Mouse (Mus musculus): ENCODE data around the gene Exoc3l4. TPM values are rescaled to one million over a fixed set of nuclear protein-coding genes. Genes with fewer than 3 reads are reported as not detected.
A peak's percentile ranks its signal among the peaks of the same experiment; 100 is the strongest.

Gene Exoc3l4
- polyA plus RNA-seq, 1 experiment from 2014 or later, result 2.1 TPM

DNA sequence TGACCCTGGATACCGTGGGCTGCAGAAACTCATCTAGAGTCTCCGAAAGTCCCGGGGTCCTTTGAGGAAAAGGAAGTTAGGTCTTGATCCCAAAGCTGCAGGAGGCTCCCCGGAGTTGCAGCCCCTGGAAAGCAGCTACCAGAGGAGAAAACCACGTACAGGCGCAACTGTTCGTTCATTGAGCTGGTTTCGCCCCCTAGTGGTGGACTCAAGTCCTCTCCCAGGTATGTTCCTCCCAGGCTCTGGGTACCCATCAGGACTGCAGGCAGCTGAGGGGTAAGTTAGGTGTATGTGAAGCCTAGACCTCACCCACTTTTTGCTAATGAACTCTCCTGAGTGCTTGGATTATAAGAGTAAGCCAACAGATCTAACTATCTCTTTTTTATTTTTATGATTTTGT is 52.7 kb downstream of the Exoc3l4 start:
- no peaks in the 10 kb centered on the region for H3K4me1 ChIP-seq (ENCODE audit: control insufficient read depth, insufficient read depth, low read length)

DNA sequence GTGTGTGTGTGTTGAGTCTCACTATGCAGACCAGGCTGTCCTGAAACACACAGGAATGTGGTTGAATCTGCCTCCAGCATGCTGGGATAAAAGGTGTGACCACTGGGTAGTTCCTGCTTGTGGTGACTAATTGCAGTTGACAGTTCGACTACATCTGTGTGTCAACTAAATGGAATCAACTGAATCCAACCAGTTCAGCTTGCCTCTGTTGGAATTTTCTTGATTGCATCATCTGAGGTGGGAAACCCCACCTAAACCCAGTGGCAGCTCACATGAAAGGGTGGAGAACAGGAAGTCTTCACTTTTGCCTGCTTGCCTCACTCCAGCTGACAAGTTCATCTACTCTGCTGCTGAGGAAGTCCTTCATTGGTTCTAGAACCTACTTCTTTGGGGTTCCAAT is 54.3 kb downstream of the Exoc3l4 start:
- no peak for ATAC-seq
- Histone ChIP-seq H3K27me3 (ENCODE audit: control insufficient read depth, insufficient read depth, low read depth, low read length) (no peaks in the 10 kb centered on the region), H3K9ac (ENCODE audit: low read depth, low read length) (no peak overlapping the region), H3K36me3 (ENCODE audit: control insufficient read depth, insufficient read depth, low read length) (no peaks in the 10 kb centered on the region), H3K4me3 (ENCODE audit: low read depth, low read length) (no peak overlapping the region), H3K27ac (ENCODE audit: low read length) (no peak overlapping the region), H3K4me1 (ENCODE audit: control insufficient read depth, insufficient read depth, low read length) (no peaks in the 10 kb centered on the region), H3K9me3 (replicated peaks; ENCODE audit: control insufficient read depth, low read length, poor library complexity, severe bottlenecking) (no peaks in the 10 kb centered on the region), H3K4me2 (ENCODE audit: low read length) (no peak overlapping the region)
- 67% methylated on average over 1 of the region's 1 CpGs for WGBS

More for the DNA sequence above, 52.7 kb downstream of the Exoc3l4 start:
- H3K4me2 ChIP-seq (ENCODE audit: low read length), result no peak overlapping the region
- H3K36me3 ChIP-seq (ENCODE audit: control insufficient read depth, insufficient read depth, low read length), result no peaks in the 10 kb centered on the region
- no peak overlapping the region for H3K9ac ChIP-seq (ENCODE audit: low read depth, low read length)
- H3K9me3 ChIP-seq (replicated peaks; ENCODE audit: control insufficient read depth, low read length, poor library complexity, severe bottlenecking), result no peaks in the 10 kb centered on the region
- H3K27ac ChIP-seq (ENCODE audit: low read length), result no peak overlapping the region
- H3K27me3 ChIP-seq (ENCODE audit: control insufficient read depth, insufficient read depth, low read depth, low read length), result no peaks in the 10 kb centered on the region
- 5% methylated on average over 8 of the region's 8 CpGs for WGBS
- no peak for ATAC-seq
- no peak overlapping the region for H3K4me3 ChIP-seq (ENCODE audit: low read depth, low read length)

DNA sequence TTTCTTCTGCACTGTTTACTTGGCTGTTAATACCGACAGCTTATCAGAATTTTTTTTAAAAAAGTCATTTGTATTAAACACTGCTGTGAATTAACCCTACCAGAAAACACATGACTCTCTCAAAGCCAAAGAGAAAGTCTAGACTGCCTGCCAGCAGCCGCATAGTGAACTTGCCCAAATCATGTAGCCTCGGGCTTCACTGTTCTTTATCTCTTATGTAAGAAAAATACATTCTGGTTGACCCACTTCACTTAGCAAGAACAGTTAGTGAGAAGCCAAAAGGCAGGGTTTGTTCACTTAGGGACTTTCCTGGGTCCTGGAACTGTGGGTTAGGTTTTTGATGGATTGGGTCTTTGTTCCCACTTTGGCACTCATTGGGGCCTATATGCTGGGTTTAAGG is 54.9 kb downstream of the Exoc3l4 start:
- Histone ChIP-seq H3K4me3 (ENCODE audit: low read depth, low read length) (no peak overlapping the region), H3K4me1 (ENCODE audit: control insufficient read depth, insufficient read depth, low read length) (no peaks in the 10 kb centered on the region), H3K27me3 (ENCODE audit: control insufficient read depth, insufficient read depth, low read depth, low read length) (no peaks in the 10 kb centered on the region), H3K27ac (ENCODE audit: low read length) (no peak overlapping the region), H3K36me3 (ENCODE audit: control insufficient read depth, insufficient read depth, low read length) (no peaks in the 10 kb centered on the region), H3K9ac (ENCODE audit: low read depth, low read length) (no peak overlapping the region), H3K4me2 (ENCODE audit: low read length) (no peak overlapping the region), H3K9me3 (replicated peaks; ENCODE audit: control insufficient read depth, low read length, poor library complexity, severe bottlenecking) (no peaks in the 10 kb centered on the region)
- ATAC-seq, result no peak
- WGBS, result 87% methylated on average over 3 of the region's 3 CpGs

DNA sequence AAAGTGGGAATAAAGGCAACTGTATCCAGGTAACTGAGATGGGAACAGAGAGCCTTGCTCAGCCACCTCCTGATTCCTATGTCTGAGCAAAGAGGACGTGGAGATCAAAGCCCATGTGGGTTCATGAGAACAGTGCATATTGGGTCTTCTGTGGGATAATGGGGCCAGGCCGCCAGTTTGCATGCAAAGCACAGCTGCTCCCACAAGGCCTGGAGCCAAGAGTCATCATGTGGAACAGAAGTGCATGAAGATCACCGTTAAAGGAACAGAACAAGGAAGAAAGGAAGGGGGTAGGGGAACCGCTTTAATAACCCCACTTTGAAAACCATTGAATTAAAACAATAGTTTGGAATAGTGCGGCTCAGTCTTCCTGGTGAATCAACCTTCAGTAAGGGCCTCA is 56.1 kb downstream of the Exoc3l4 start:
- ATAC-seq, result no peak
- H3K9ac ChIP-seq (ENCODE audit: low read depth, low read length), result no peak overlapping the region
- no peaks in the 10 kb centered on the region for H3K27me3 ChIP-seq (ENCODE audit: control insufficient read depth, insufficient read depth, low read depth, low read length)
- 49% methylated on average over 5 of the region's 5 CpGs for WGBS
- no peaks in the 10 kb centered on the region for H3K4me1 ChIP-seq (ENCODE audit: control insufficient read depth, insufficient read depth, low read length)
- H3K9me3 ChIP-seq (replicated peaks; ENCODE audit: control insufficient read depth, low read length, poor library complexity, severe bottlenecking), result no peaks in the 10 kb centered on the region
- no peak overlapping the region for H3K4me2 ChIP-seq (ENCODE audit: low read length)
- H3K27ac ChIP-seq (ENCODE audit: low read length), result no peak overlapping the region
- H3K4me3 ChIP-seq (ENCODE audit: low read depth, low read length), result no peak overlapping the region
- no peaks in the 10 kb centered on the region for H3K36me3 ChIP-seq (ENCODE audit: control insufficient read depth, insufficient read depth, low read length)

DNA sequence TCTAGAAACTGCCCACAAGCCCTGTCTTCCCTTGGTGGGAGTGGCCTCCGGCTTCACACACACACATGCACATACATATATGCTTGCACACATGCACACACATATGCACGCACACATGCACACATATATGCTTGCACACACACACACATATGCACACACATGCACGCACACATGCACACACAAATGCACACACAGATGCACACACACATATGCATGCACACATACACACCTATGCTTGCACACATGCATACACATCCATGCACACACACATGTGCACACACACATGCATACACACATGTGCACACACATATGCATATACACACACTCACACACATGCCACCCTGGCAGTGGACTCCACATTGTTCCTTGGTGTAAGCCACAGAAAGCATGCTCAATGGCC is 57.6 kb downstream of the Exoc3l4 start:
- Histone ChIP-seq H3K9ac (ENCODE audit: low read depth, low read length) (no peak overlapping the region), H3K9me3 (replicated peaks; ENCODE audit: control insufficient read depth, low read length, poor library complexity, severe bottlenecking) (no peaks in the 10 kb centered on the region), H3K4me2 (ENCODE audit: low read length) (no peak overlapping the region), H3K27me3 (ENCODE audit: control insufficient read depth, insufficient read depth, low read depth, low read length) (no peaks in the 10 kb centered on the region), H3K27ac (ENCODE audit: low read length) (no peak overlapping the region), H3K4me1 (ENCODE audit: control insufficient read depth, insufficient read depth, low read length) (no peaks in the 10 kb centered on the region), H3K36me3 (ENCODE audit: control insufficient read depth, insufficient read depth, low read length) (no peaks in the 10 kb centered on the region), H3K4me3 (ENCODE audit: low read depth, low read length) (no peak overlapping the region)
- WGBS, result 99% methylated on average over 3 of the region's 3 CpGs
- no peak for ATAC-seq

DNA sequence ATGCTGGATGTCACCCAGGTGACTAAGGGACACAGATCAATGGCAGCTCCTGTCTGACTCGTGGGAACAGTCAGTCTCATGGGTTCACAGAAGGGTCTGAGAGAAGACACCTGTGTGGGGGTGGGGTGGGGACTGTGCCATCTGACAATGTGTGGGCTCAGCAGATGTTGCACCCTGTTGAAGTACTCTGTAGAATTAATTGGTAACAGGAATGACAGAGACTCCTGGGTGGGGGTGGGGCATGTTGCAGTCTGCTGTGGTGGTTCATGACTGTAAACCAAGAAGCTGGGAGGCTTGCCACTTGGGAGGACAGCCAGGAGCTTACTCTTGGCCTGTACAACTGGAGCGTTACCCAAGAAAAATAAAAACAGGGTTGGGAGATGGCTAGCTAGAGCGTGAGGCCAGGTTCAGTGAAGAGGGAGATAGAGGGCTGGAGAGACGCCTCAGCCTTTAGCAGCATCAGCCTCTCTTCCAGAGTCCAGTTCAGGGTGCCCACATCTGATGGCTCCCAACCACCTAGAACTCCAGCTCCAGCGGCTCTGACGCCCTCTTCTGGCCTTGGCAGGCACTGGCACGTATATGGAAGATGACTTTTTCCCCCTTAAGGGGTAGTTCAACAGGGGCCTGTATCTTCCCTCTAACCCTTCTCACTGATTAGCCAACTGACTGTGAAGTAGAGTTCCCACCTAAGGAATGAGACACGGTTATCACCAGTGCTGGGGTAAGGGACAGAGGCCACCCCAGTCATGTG is 58.3 kb downstream of the Exoc3l4 start:
- WGBS, result 52% methylated on average over 8 of the region's 8 CpGs

DNA sequence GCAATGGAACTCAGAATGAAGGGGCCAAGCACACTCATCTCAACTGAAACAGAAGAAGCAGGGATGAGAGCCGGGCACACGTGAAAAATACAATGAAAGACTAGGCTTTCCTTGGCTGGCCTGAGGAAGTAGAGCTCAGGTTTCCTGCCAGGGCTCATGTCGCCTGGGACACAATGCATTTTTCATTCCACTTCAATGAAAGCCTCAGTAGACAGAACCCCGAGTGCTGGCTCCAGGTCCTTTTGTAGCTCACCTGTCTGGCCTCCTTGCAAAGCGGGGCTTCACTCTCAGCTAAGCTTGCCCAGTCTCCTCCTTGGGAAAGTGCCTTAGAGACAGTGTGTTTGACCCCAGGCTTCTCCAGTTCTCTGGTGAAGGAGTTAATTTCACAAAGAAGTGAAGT is 62.1 kb downstream of the Exoc3l4 start:
- Histone ChIP-seq H3K9me3 (replicated peaks; ENCODE audit: control insufficient read depth, low read length, poor library complexity, severe bottlenecking) (no peaks in the 10 kb centered on the region), H3K36me3 (ENCODE audit: control insufficient read depth, insufficient read depth, low read length) (no peaks in the 10 kb centered on the region), H3K4me2 (ENCODE audit: low read length) (no peak overlapping the region), H3K27ac (ENCODE audit: low read length) (no peak overlapping the region), H3K9ac (ENCODE audit: low read depth, low read length) (no peak overlapping the region), H3K4me3 (ENCODE audit: low read depth, low read length) (no peak overlapping the region), H3K4me1 (ENCODE audit: control insufficient read depth, insufficient read depth, low read length) (no peaks in the 10 kb centered on the region), H3K27me3 (ENCODE audit: control insufficient read depth, insufficient read depth, low read depth, low read length) (peaks cover 3% of the 10 kb centered on the region)
- 63% methylated on average over 5 of the region's 5 CpGs for WGBS
- ATAC-seq, result no peak

More for the DNA sequence above, 58.3 kb downstream of the Exoc3l4 start:
- H3K27me3 ChIP-seq (ENCODE audit: control insufficient read depth, insufficient read depth, low read depth, low read length), result no peaks in the 10 kb centered on the region
- no peaks in the 10 kb centered on the region for H3K4me1 ChIP-seq (ENCODE audit: control insufficient read depth, insufficient read depth, low read length)
- H3K27ac ChIP-seq (ENCODE audit: low read length), result no peak overlapping the region
- no peak overlapping the region for H3K4me3 ChIP-seq (ENCODE audit: low read depth, low read length)
- no peak overlapping the region for H3K9ac ChIP-seq (ENCODE audit: low read depth, low read length)
- no peaks in the 10 kb centered on the region for H3K36me3 ChIP-seq (ENCODE audit: control insufficient read depth, insufficient read depth, low read length)
- no peaks in the 10 kb centered on the region for H3K9me3 ChIP-seq (replicated peaks; ENCODE audit: control insufficient read depth, low read length, poor library complexity, severe bottlenecking)
- no peak overlapping the region for H3K4me2 ChIP-seq (ENCODE audit: low read length)
- 0 out of 2 replicates have a peak, but pooled peaks have one; percentile 42 for ATAC-seq

DNA sequence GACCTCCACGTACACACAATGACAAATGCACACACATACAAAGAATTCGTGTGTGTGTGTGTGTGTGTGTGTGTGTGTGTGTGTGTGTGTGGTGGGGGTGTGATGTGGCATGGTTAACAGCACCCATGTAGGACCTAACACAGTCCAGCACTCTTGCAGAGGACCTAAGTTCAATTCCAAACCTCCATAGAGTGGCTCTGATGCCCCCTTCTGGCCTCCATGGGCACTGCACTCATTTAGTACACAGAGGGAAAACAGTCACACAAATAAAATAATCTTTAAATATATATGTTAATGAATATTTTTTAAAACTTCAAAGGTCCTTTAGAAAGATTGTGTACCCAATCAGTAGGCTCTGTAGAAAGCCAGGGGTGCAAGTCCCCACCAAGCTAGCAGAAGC is 63.1 kb downstream of the Exoc3l4 start:
- Histone ChIP-seq H3K9me3 (replicated peaks; ENCODE audit: control insufficient read depth, low read length, poor library complexity, severe bottlenecking) (no peaks in the 10 kb centered on the region), H3K36me3 (ENCODE audit: control insufficient read depth, insufficient read depth, low read length) (no peaks in the 10 kb centered on the region), H3K4me3 (ENCODE audit: low read depth, low read length) (no peak overlapping the region), H3K4me2 (ENCODE audit: low read length) (no peak overlapping the region), H3K27ac (ENCODE audit: low read length) (no peak overlapping the region), H3K9ac (ENCODE audit: low read depth, low read length) (no peak overlapping the region), H3K27me3 (ENCODE audit: control insufficient read depth, insufficient read depth, low read depth, low read length) (peaks cover 12% of the 10 kb centered on the region), H3K4me1 (ENCODE audit: control insufficient read depth, insufficient read depth, low read length) (no peaks in the 10 kb centered on the region)
- 73% methylated on average over 2 of the region's 2 CpGs for WGBS
- no peak for ATAC-seq

Data from midbrain, embryonic 16.5 days (tissue).